18 mouse cellular contexts compared by ENCODE assay signal in genomic region chr19:53793994-53794890, GRCm38 (mm10).
DNase-seq lines count a peak whose midpoint lies in the region; ATAC-seq and TF ChIP-seq lines count a peak whose summit lies in the region.
"Had no signal": no experiment of that assay in that cellular context is flagged by ENCODE, and none has a peak within 500 bp of the region (broad histone marks: within the 10 kb centered on the region; RNA-seq: fewer than 3 reads in every experiment).

No protein-coding gene starts in this region.

- peak overlapping the region; percentile 84 for H3K27ac ChIP-seq in heart, embryonic 11.5 days (ENCODE audit: low read depth, low read length)
- H3K27ac ChIP-seq in kidney, embryonic 16.5 days (ENCODE audit: low read length), result no peak overlapping the region
- 0 out of 2 replicates have a peak overlapping the region, but pooled peaks have one; percentile 5 for H3K27ac ChIP-seq in embryonic facial prominence, embryonic 14.5 days (replicated peaks; ENCODE audit: low read depth, low read length)
- no peak overlapping the region for H3K27ac ChIP-seq in forebrain, embryonic 10.5 days
- H3K27ac ChIP-seq: forebrain, embryonic 13.5 days; hindbrain, embryonic 14.5 days; left cerebral cortex, adult 2 months; liver, embryonic 15.5 days; midbrain, embryonic 13.5 days; neural tube, embryonic 15.5 days had no signal

- no peak overlapping the region for H3K9ac ChIP-seq in heart, embryonic 11.5 days (ENCODE audit: low read depth, low read length)
- H3K9ac ChIP-seq in kidney, embryonic 16.5 days (replicated peaks; ENCODE audit: low read length), result no peak overlapping the region
- H3K9ac ChIP-seq in embryonic facial prominence, embryonic 14.5 days (ENCODE audit: low read depth, low read length), result no peak overlapping the region
- H3K9ac ChIP-seq: forebrain, embryonic 13.5 days; hindbrain, embryonic 14.5 days; liver, embryonic 15.5 days; midbrain, embryonic 13.5 days; neural tube, embryonic 15.5 days had no signal

- H3ac ChIP-seq in myocyte (ENCODE audit: control insufficient read depth, insufficient read length), result peak overlapping the region; percentile 34

- TF ChIP-seq POLR2A in myocyte (IDR thresholded peaks at IDR 0.05; ENCODE audit: insufficient read length, low read depth), result no peak

- peak overlapping the region; percentile 21; the same call in 1 of the 2 replicates for H3K4me3 ChIP-seq in heart, embryonic 11.5 days (ENCODE audit: low read depth, low read length)
- H3K4me3 ChIP-seq in kidney, embryonic 16.5 days (ENCODE audit: low read length), result no peak overlapping the region
- H3K4me3 ChIP-seq in embryonic facial prominence, embryonic 14.5 days (ENCODE audit: low read depth, low read length), result no peak overlapping the region
- H3K4me3 ChIP-seq in myocyte, result peak overlapping the region; percentile 53
- no peak overlapping the region for H3K4me3 ChIP-seq in forebrain, embryonic 10.5 days
- H3K4me3 ChIP-seq: forebrain, embryonic 13.5 days; left cerebral cortex, adult 2 months; liver, embryonic 15.5 days; midbrain, embryonic 13.5 days; neural tube, embryonic 15.5 days had no signal

- DNase-seq in heart, adult 8-10 months (ENCODE audit: low spot score), result no peak
- DNase-seq in kidney, postnatal 14 days, result no peak
- DNase-seq in embryonic facial prominence, embryonic 14.5 days (ENCODE audit: low spot score), result no peak
- no peak for DNase-seq in forebrain, embryonic 10.5 days (ENCODE audit: extremely low spot score, low spot score)
- DNase-seq: adrenal gland, postnatal 36 days; cerebellum, adult 2 months; gastrocnemius, postnatal 36 days; right cerebral cortex, postnatal 4 days had no signal

- ATAC-seq in heart, embryonic 11.5 days (replicated peaks; ENCODE audit: insufficient number of reproducible peaks, low FRiP score, low TSS enrichment), result no peak
- ATAC-seq in kidney, embryonic 16.5 days (ENCODE audit: low FRiP score, low TSS enrichment), result no peak
- ATAC-seq in embryonic facial prominence, embryonic 14.5 days (ENCODE audit: low read depth), result no peak
- ATAC-seq: forebrain, embryonic 13.5 days; intestine, embryonic 16.5 days; midbrain, embryonic 13.5 days had no signal

- WGBS in heart, embryonic 11.5 days (ENCODE audit: insufficient replicate concordance), result 74% methylated on average over 23 of the region's 23 CpGs
- 53% methylated on average over 23 of the region's 23 CpGs for WGBS in kidney, embryonic 16.5 days
- WGBS in embryonic facial prominence, embryonic 14.5 days, result 42% methylated on average over 23 of the region's 23 CpGs
- 89% methylated on average over 23 of the region's 23 CpGs for WGBS in forebrain, embryonic 10.5 days

- H3K4me2 ChIP-seq in heart, embryonic 11.5 days, result peak overlapping the region; percentile 42
- H3K4me2 ChIP-seq in kidney, embryonic 16.5 days (replicated peaks; ENCODE audit: low read depth, low read length), result peak overlapping the region; percentile 11
- peak overlapping the region; percentile 29 for H3K4me2 ChIP-seq in embryonic facial prominence, embryonic 14.5 days (ENCODE audit: low read depth, low read length)
- H3K4me2 ChIP-seq in myocyte (ENCODE audit: low read depth), result peak overlapping the region; percentile 98
- H3K4me2 ChIP-seq: forebrain, embryonic 13.5 days; hindbrain, embryonic 14.5 days; liver, embryonic 15.5 days; midbrain, embryonic 13.5 days; neural tube, embryonic 15.5 days had no signal

- no peaks in the 10 kb centered on the region for H3K36me3 ChIP-seq in heart, embryonic 11.5 days (ENCODE audit: control insufficient read depth, insufficient read depth, low read length)
- no peaks in the 10 kb centered on the region for H3K36me3 ChIP-seq in kidney, embryonic 16.5 days (ENCODE audit: insufficient read depth, low read length)
- no peaks in the 10 kb centered on the region for H3K36me3 ChIP-seq in embryonic facial prominence, embryonic 14.5 days (ENCODE audit: control insufficient read depth, insufficient read depth, low read length)
- no peaks in the 10 kb centered on the region for H3K36me3 ChIP-seq in myocyte (ENCODE audit: control insufficient read depth, insufficient read depth)
- H3K36me3 ChIP-seq in forebrain, embryonic 10.5 days (replicated peaks), result no peaks in the 10 kb centered on the region
- H3K36me3 ChIP-seq: liver, embryonic 15.5 days; midbrain, embryonic 13.5 days; neural tube, embryonic 15.5 days had no signal

- H3K27me3 ChIP-seq in heart, embryonic 11.5 days (ENCODE audit: control insufficient read depth, insufficient read depth, low read length), result no peaks in the 10 kb centered on the region
- H3K27me3 ChIP-seq in kidney, embryonic 16.5 days (ENCODE audit: insufficient read depth, low read length), result no peaks in the 10 kb centered on the region
- H3K27me3 ChIP-seq in embryonic facial prominence, embryonic 14.5 days (replicated peaks; ENCODE audit: control insufficient read depth, insufficient read depth, low read length), result no peaks in the 10 kb centered on the region
- H3K27me3 ChIP-seq in myocyte (ENCODE audit: control insufficient read depth, insufficient read depth, insufficient read length), result no peaks in the 10 kb centered on the region
- no peaks in the 10 kb centered on the region for H3K27me3 ChIP-seq in forebrain, embryonic 10.5 days (ENCODE audit: poor library complexity, severe bottlenecking)
- H3K27me3 ChIP-seq: forebrain, embryonic 13.5 days; liver, embryonic 15.5 days; midbrain, embryonic 13.5 days; neural tube, embryonic 15.5 days had no signal

- peaks cover 61% of the 10 kb centered on the region for H3K79me2 ChIP-seq in myocyte (ENCODE audit: control insufficient read depth, insufficient read depth)

- H3K9me3 ChIP-seq in heart, embryonic 11.5 days (replicated peaks; ENCODE audit: control insufficient read depth, low read length), result no peaks in the 10 kb centered on the region
- no peaks in the 10 kb centered on the region for H3K9me3 ChIP-seq in kidney, embryonic 16.5 days (ENCODE audit: low read length)
- no peaks in the 10 kb centered on the region for H3K9me3 ChIP-seq in embryonic facial prominence, embryonic 14.5 days (ENCODE audit: control insufficient read depth, low read length)
- no peaks in the 10 kb centered on the region for H3K9me3 ChIP-seq in forebrain, embryonic 10.5 days
- H3K9me3 ChIP-seq: forebrain, embryonic 13.5 days; liver, embryonic 15.5 days; midbrain, embryonic 13.5 days; neural tube, embryonic 15.5 days had no signal

- peaks cover 58% of the 10 kb centered on the region for H3K4me1 ChIP-seq in heart, embryonic 11.5 days (ENCODE audit: control insufficient read depth, insufficient read depth, low read length)
- peaks cover 50% of the 10 kb centered on the region for H3K4me1 ChIP-seq in kidney, embryonic 16.5 days (ENCODE audit: insufficient read depth, low read length)
- peaks cover 39% of the 10 kb centered on the region for H3K4me1 ChIP-seq in embryonic facial prominence, embryonic 14.5 days (ENCODE audit: control insufficient read depth, insufficient read depth, low read length)
- peaks cover 2% of the 10 kb centered on the region; the same call in 1 of the 2 replicates for H3K4me1 ChIP-seq in forebrain, embryonic 10.5 days
- H3K4me1 ChIP-seq: forebrain, embryonic 13.5 days; midbrain, embryonic 13.5 days; neural tube, embryonic 15.5 days had no signal

TF ChIP-seq in myocyte, 11 proteins besides CTCF, POLR2A, EP300 and RAD21:
- no peak for TF ChIP-seq MYOG (IDR thresholded peaks at IDR 0.05; ENCODE audit: control insufficient read depth in 1 of 3, insufficient read depth in 1 of 3, insufficient read length in 2 of 3, low read depth in 2 of 3)
- no peak for TF ChIP-seq MAX (IDR thresholded peaks at IDR 0.05; ENCODE audit: low read depth)
- no peak for TF ChIP-seq USF1 (IDR thresholded peaks at IDR 0.05; ENCODE audit: low read depth)
- no peak for TF ChIP-seq REST (IDR thresholded peaks at IDR 0.05; ENCODE audit: insufficient read depth, insufficient read length)
- TF ChIP-seq E2F4 (IDR thresholded peaks at IDR 0.05; ENCODE audit: insufficient read depth), result no peak
- no peak for TF ChIP-seq POLR2AphosphoS2 (IDR thresholded peaks at IDR 0.05; ENCODE audit: insufficient read length, low read depth)
- TF ChIP-seq SRF (IDR thresholded peaks at IDR 0.05; ENCODE audit: control insufficient read depth, insufficient read length, low read depth), result peak; percentile 23
- peak in 2 of 3 experiments; percentile 3 to 36 for TF ChIP-seq MYOD1 (IDR thresholded peaks at IDR 0.05; ENCODE audit: control insufficient read depth in 1 of 3, insufficient read length in 2 of 3, low read depth in 2 of 3)
- no peak for TF ChIP-seq TCF3 (IDR thresholded peaks at IDR 0.05; ENCODE audit: insufficient read length, low read depth)
- TF ChIP-seq TCF12 (IDR thresholded peaks at IDR 0.05; ENCODE audit: insufficient read depth, poor library complexity, severe bottlenecking), result no peak
- no peak for TF ChIP-seq CEBPB (IDR thresholded peaks at IDR 0.05; ENCODE audit: insufficient read depth, poor library complexity, severe bottlenecking)

Comparison
In these comparisons a context has a peak if more than half of its experiments do, and no peak if none do; other contexts are left out.
1. H3K27ac ChIP-seq: peak in heart, embryonic 11.5 days (single experiment) and embryonic facial prominence, embryonic 14.5 days (single experiment); none in kidney, embryonic 16.5 days (single experiment) and forebrain, embryonic 10.5 days (single experiment).
2. H3K4me2 ChIP-seq: peak in every context shown above with its lines; median percentile 98 in myocyte; 42 in heart, embryonic 11.5 days; 29 in embryonic facial prominence, embryonic 14.5 days; 11 in kidney, embryonic 16.5 days.
3. H3K4me3 ChIP-seq: peak in heart, embryonic 11.5 days (single experiment) and myocyte (single experiment); none in kidney, embryonic 16.5 days (single experiment), embryonic facial prominence, embryonic 14.5 days (single experiment) and forebrain, embryonic 10.5 days (single experiment).